Mouse (Mus musculus) embryonic facial prominence, embryonic 11.5 days (tissue): Measurements from ENCODE around the gene Slc39a10. TPM values are rescaled to one million over a fixed set of nuclear protein-coding genes. Genes with fewer than 3 reads are reported as not detected.

Source experiments
- ATAC-seq: fragments of 200-750 bp; cut with Nextera tagmentation; replicated peaks from 2 replicates; pipeline ENCODE4 v1.8.0; 2017; ENCODE audit warnings: low read depth; ENCODE audit not compliant: insufficient number of reproducible peaks, low FRiP score, low TSS enrichment
- DNase-seq: peaks from one replicate; pipeline ENCODE4 v3.0.0-alpha.2; 2015; ENCODE audit warnings: low spot score
- H3K27ac ChIP-seq: fragments of 300-500 bp; sonication (generic); replicated peaks from 2 replicates; pipeline ENCODE4 v1.5.1; 2014; ENCODE audit warnings: mild to moderate bottlenecking, low read depth, low read length, control low read depth
- H3K27me3 ChIP-seq: fragments of 300-500 bp; sonication (generic); 2 replicates; pipeline ENCODE4 v1.6.1; 2014; ENCODE audit warnings: mild to moderate bottlenecking, low read length, moderate library complexity, mixed read lengths; ENCODE audit not compliant: control insufficient read depth, insufficient read depth
- H3K36me3 ChIP-seq: fragments of 300-500 bp; sonication (generic); replicated peaks from 2 replicates; pipeline ENCODE4 v1.6.1; 2014; ENCODE audit warnings: low read depth, mild to moderate bottlenecking, low read length, moderate library complexity, mixed read lengths; ENCODE audit not compliant: control insufficient read depth, insufficient read depth
- H3K4me1 ChIP-seq: fragments of 300-500 bp; sonication (generic); 2 replicates; pipeline ENCODE4 v1.6.1; 2014; ENCODE audit warnings: low read length, mixed read lengths; ENCODE audit not compliant: control insufficient read depth, insufficient read depth
- H3K4me2 ChIP-seq: fragments of 300-500 bp; sonication (generic); 2 replicates; pipeline ENCODE4 v1.6.1; 2014; ENCODE audit warnings: low read depth, mild to moderate bottlenecking, control low read depth, low read length, moderate library complexity
- H3K4me3 ChIP-seq: fragments of 300-500 bp; sonication (generic); 2 replicates; pipeline ENCODE4 v1.5.1; 2014; ENCODE audit warnings: low read depth, low read length, control low read depth
- H3K9ac ChIP-seq: fragments of 300-500 bp; sonication (generic); replicated peaks from 2 replicates; pipeline ENCODE4 v1.6.1; 2014; ENCODE audit warnings: mild to moderate bottlenecking, control low read depth, low read length
- H3K9me3 ChIP-seq: fragments of 300-500 bp; sonication (generic); replicated peaks from 2 replicates; pipeline ENCODE4 v1.6.1; 2016; ENCODE audit warnings: mild to moderate bottlenecking, low read length, inconsistent platforms, mixed read lengths; ENCODE audit not compliant: control insufficient read depth
- WGBS: fragments of 180-500 bp; shearing (Covaris S2); extraction: QIAGEN DNeasy Blood & Tissue Kit; methylation state at CpG from one replicate; pipeline ENCODE4 v1.1.7; 2014; 5-methylcytosine and 5-hydroxymethylcytosine counted together
- polyA plus RNA-seq: library from polyadenylated mRNA; unstranded; fragments of >200 nt; fragmentation: Nextera tagmentation; extraction: Ambion mirVana; gene quantifications from 2 replicates; pipeline ENCODE4 v1.2.1, GENCODE M21; 2014

Gene Slc39a10
- polyA plus RNA-seq, 1 experiment from 2014 or later: 96.2 TPM

DNA sequence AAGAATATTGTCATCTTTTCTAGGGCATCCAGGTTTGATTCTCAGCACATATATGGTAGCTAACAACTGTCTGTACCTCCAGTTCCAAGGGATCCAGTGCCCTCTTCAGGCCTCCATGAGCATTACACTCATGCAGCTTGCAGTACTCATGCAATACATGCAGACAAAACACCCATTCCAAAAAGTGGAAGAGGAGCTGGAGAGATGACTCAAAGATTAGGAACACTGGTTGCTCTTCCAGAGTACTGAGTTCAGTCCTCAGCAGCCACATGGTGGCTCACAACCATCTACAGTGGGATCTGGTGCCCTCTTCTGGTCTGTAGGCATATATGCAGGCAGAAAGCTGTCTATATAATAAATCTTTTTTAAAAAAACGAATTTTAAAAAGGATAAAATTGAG, 21.7 kb upstream of the Slc39a10 start:
- no peak for ATAC-seq
- 59% methylated on average over 1 of the region's 1 CpGs for WGBS
- H3K9ac ChIP-seq: no peak overlapping the region
- H3K4me3 ChIP-seq: no peak overlapping the region
- DNase-seq: no peak
- no peaks in the 10 kb centered on the region for H3K9me3 ChIP-seq
- H3K4me2 ChIP-seq: no peak overlapping the region
- H3K27me3 ChIP-seq: no peaks in the 10 kb centered on the region
- H3K36me3 ChIP-seq: no peaks in the 10 kb centered on the region
- no peak overlapping the region for H3K27ac ChIP-seq
- H3K4me1 ChIP-seq: no peaks in the 10 kb centered on the region

DNA sequence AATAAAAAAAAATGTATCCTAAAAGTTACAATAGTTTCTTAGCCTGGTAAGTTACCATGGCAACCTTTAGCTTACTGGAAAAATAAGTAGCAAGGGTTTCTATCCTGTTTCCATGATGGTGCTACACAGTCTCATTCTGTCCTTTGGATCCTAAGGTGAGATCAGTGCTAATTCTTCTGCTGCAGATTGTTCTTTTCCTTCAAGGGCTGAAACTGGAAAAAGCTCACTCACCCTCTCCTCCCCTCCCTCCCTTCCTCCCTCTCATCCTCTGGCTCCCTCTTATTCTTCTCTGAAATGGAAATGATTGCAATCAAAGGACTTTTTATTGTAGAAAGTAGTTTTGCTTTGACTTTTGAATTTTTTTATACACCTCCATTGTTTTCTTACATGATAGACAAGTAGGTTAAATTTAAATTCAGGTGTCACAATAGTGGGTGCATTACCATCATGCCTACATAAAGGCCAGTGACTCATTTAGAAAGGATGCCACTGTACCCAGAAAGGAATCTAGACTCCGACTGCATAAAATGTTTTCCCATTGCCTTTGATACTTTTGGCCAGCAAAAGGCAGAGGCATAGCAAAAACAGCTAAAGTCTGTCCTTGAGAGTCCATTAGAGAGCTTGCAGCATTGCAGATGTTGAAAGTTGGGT, 20.0 kb upstream of the Slc39a10 start:
- no peaks in the 10 kb centered on the region for H3K36me3 ChIP-seq

DNA sequence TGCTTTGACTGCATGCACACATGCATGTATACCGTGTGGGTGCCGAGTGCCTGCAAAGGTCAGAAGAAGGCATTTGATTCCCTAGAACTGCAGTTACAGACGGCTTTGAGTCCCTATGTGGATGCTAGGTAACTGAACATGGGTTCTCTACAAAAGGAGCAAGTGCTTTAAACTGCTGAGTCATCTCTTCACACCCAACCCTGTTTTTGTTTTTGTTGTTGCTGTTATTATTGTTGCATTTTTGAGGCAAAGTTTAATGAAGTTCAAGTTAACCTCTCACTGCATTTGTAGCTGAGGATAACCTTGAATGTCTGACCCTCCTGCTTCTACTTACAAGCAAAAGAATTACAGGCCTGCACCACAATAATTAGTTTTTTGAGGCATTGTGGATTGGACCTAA, 17.5 kb upstream of the Slc39a10 start:
- H3K9me3 ChIP-seq: no peaks in the 10 kb centered on the region
- DNase-seq: no peak
- no peaks in the 10 kb centered on the region for H3K27me3 ChIP-seq
- no peak overlapping the region for H3K4me2 ChIP-seq
- H3K9ac ChIP-seq: no peak overlapping the region
- 87% methylated on average over 3 of the region's 3 CpGs for WGBS
- ATAC-seq: no peak
- H3K27ac ChIP-seq: no peak overlapping the region
- no peak overlapping the region for H3K4me3 ChIP-seq
- H3K36me3 ChIP-seq: no peaks in the 10 kb centered on the region
- H3K4me1 ChIP-seq: no peaks in the 10 kb centered on the region

More for the DNA sequence above, 20.0 kb upstream of the Slc39a10 start:
- WGBS: 90% methylated on average over 1 of the region's 1 CpGs
- Histone ChIP-seq H3K4me3 (no peak overlapping the region), H3K4me2 (no peak overlapping the region), H3K27me3 (no peaks in the 10 kb centered on the region), H3K27ac (no peak overlapping the region), H3K4me1 (no peaks in the 10 kb centered on the region), H3K9me3 (no peaks in the 10 kb centered on the region), H3K9ac (no peak overlapping the region)
- ATAC-seq (no peak), DNase-seq (no peak)

GRCm38 (mm10) chr1:46905706-46906105, 13.1 kb upstream of the Slc39a10 start:
- DNase-seq (no peak), ATAC-seq (no peak)
- H3K4me1 ChIP-seq: no peaks in the 10 kb centered on the region
- H3K27ac ChIP-seq: no peak overlapping the region
- H3K9me3 ChIP-seq: no peaks in the 10 kb centered on the region
- 84% methylated on average over 5 of the region's 5 CpGs for WGBS
- H3K27me3 ChIP-seq: no peaks in the 10 kb centered on the region
- no peak overlapping the region for H3K4me3 ChIP-seq
- no peak overlapping the region for H3K4me2 ChIP-seq
- H3K9ac ChIP-seq: no peak overlapping the region
- no peaks in the 10 kb centered on the region for H3K36me3 ChIP-seq

- no peak overlapping the region for H3K4me3 ChIP-seq
- peak; percentile 25 for DNase-seq
- no peaks in the 10 kb centered on the region for H3K36me3 ChIP-seq
- no peak overlapping the region for H3K9ac ChIP-seq
- H3K27me3 ChIP-seq: no peaks in the 10 kb centered on the region
- H3K9me3 ChIP-seq: no peaks in the 10 kb centered on the region
- 29% methylated on average over 2 of the region's 2 CpGs for WGBS
- no peak for ATAC-seq
- no peak overlapping the region for H3K4me2 ChIP-seq
- no peaks in the 10 kb centered on the region for H3K4me1 ChIP-seq
- H3K27ac ChIP-seq: no peak overlapping the region
These were observed 9.5 kb upstream of the Slc39a10 start for GRCm38 (mm10) chr1:46902102-46902683.

GRCm38 (mm10) chr1:46894281-46894842, 1.7 kb upstream of the Slc39a10 start:
- no peak for ATAC-seq
- H3K9me3 ChIP-seq: no peaks in the 10 kb centered on the region
- no peak overlapping the region for H3K9ac ChIP-seq
- no peak overlapping the region; the same call in 1 of the 2 replicates for H3K27ac ChIP-seq
- H3K36me3 ChIP-seq: no peaks in the 10 kb centered on the region
- no peaks in the 10 kb centered on the region for H3K4me1 ChIP-seq
- DNase-seq: no peak
- WGBS: 16% methylated on average over 7 of the region's 7 CpGs
- no peak overlapping the region for H3K4me2 ChIP-seq
- no peak overlapping the region for H3K4me3 ChIP-seq
- no peaks in the 10 kb centered on the region for H3K27me3 ChIP-seq

DNA sequence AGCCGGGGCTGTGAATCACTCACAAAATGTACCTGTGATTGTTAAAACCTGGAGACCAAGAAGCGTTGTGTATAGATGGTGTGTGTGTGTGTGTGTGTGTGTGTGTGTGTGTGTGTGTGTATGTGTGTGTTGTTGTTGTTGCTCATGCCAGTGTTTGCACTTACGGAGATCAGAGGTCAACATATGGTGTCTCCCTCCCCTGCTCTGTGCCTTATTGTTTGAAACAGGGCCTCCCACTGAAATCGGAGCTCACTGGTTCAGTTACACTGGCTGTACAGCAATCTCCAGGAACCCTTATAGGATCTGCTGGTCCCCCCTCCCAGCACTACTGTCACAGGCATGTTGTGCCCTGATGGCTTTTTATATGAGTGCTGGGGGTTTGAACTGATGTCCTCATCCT, 3.9 kb downstream of the Slc39a10 start:
- peak; percentile 12 for DNase-seq
- H3K36me3 ChIP-seq: no peaks in the 10 kb centered on the region
- H3K27me3 ChIP-seq: no peaks in the 10 kb centered on the region
- no peak overlapping the region for H3K9ac ChIP-seq
- no peak overlapping the region for H3K4me3 ChIP-seq
- 21% methylated on average over 4 of the region's 4 CpGs for WGBS
- H3K4me1 ChIP-seq: no peaks in the 10 kb centered on the region; the same call in 1 of the 2 replicates
- H3K27ac ChIP-seq: no peak overlapping the region
- H3K4me2 ChIP-seq: no peak overlapping the region
- no peaks in the 10 kb centered on the region for H3K9me3 ChIP-seq
- ATAC-seq: 0 out of 2 replicates have a peak, but pooled peaks have one; percentile 24

GRCm38 (mm10) chr1:46888324-46888723, 4.3 kb downstream of the Slc39a10 start:
- Histone ChIP-seq H3K9ac (no peak overlapping the region), H3K27me3 (no peaks in the 10 kb centered on the region), H3K27ac (no peak overlapping the region), H3K4me1 (no peaks in the 10 kb centered on the region; the same call in 1 of the 2 replicates), H3K4me3 (no peak overlapping the region), H3K36me3 (no peaks in the 10 kb centered on the region), H3K4me2 (no peak overlapping the region), H3K9me3 (no peaks in the 10 kb centered on the region)
- no peak for DNase-seq
- no peak for ATAC-seq
- 33% methylated on average over 2 of the region's 2 CpGs for WGBS
